Mouse (Mus musculus): ENCODE data around the gene Ebf1. TPM values are rescaled to one million over a fixed set of nuclear protein-coding genes. Genes with fewer than 3 reads are reported as not detected.

The Ebf1 gene
- polyA plus RNA-seq, 1 experiment from 2014 or later: 113 TPM

DNA sequence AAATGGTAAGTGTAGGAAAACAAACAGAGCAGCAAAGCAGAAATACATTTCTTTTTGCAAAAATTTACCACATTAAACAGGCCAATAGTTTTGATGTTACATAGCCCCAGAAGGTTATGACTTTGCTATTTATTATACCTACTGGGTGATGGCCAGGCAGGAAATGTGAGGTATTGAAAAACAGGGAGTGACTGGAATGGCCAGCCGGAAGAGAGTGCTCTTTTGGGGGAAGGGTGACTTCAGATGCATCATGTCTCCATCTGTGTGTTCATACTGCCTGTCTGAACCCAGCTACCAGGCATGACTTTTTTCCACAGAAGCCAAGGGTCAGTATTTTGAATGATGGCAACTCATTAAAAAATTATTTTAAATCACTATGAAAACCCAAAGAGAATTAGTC, 84.7 kb downstream of the Ebf1 start:
- 60% methylated on average over 1 of the region's 1 CpGs for WGBS
- H3K9ac ChIP-seq (ENCODE audit: low read length): no peak overlapping the region
- peaks cover 11% of the 10 kb centered on the region for H3K4me1 ChIP-seq (ENCODE audit: control insufficient read depth, insufficient read depth, low read length)
- H3K4me2 ChIP-seq (ENCODE audit: low read depth): no peak overlapping the region
- H3K27ac ChIP-seq (ENCODE audit: low read depth, low read length): no peak overlapping the region
- H3K4me3 ChIP-seq (ENCODE audit: low read depth, low read length): no peak overlapping the region
- H3K27me3 ChIP-seq (ENCODE audit: control insufficient read depth, insufficient read depth, low read length): no peaks in the 10 kb centered on the region
- no peaks in the 10 kb centered on the region for H3K36me3 ChIP-seq (ENCODE audit: control insufficient read depth, insufficient read depth, low read length)
- no peaks in the 10 kb centered on the region for H3K9me3 ChIP-seq (ENCODE audit: control insufficient read depth, low read length)
- no peak for ATAC-seq (ENCODE audit: insufficient read depth, low FRiP score, low TSS enrichment)
- no peak for DNase-seq (ENCODE audit: low spot score)

DNA sequence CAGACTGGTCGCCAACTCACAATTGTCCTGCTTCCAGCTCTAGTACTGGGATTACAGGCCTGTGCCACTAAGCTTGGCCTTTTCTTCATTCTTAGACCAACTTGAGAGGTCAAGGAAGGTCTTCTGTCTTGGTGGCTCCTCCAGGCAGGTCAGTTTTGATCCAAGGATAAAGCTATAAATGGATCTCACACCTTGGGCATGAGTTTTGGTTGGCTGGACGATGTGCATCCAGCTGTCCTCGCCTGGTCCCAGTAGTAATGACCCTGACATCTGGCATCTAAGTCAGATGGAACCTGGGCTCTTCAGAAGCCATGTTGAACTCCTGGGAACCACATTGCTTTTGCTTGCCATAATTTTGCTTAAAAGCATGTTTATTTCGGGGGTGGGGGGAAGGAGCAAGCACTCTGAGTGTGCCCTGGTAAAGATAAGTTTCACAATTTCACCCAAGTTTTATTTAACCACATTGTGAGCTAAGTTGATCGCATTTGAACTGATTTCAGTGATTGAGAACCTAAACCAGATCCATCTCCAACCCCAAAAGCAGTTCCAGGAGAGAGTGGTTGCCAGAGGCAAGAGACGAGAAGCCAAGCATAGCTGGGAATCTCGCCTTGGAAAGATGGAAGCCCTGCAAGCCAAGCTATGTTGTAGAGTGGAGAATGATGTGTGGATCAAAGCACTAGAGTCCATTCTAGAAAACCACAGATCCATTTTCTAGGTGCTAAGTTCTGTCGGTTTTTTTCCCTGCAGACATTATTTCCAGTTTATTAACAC, 85.8 kb downstream of the Ebf1 start:
- H3K9ac ChIP-seq (ENCODE audit: low read length): no peak overlapping the region
- peaks cover 11% of the 10 kb centered on the region; the same call in 1 of the 2 replicates for H3K4me1 ChIP-seq (ENCODE audit: control insufficient read depth, insufficient read depth, low read length)
- H3K4me2 ChIP-seq (ENCODE audit: low read depth): no peak overlapping the region
- H3K27me3 ChIP-seq (ENCODE audit: control insufficient read depth, insufficient read depth, low read length): no peaks in the 10 kb centered on the region
- 91% methylated on average over 8 of the region's 8 CpGs for WGBS
- ATAC-seq (ENCODE audit: insufficient read depth, low FRiP score, low TSS enrichment) (no peak), DNase-seq (ENCODE audit: low spot score) (no peak)
- no peaks in the 10 kb centered on the region for H3K36me3 ChIP-seq (ENCODE audit: control insufficient read depth, insufficient read depth, low read length)
- H3K27ac ChIP-seq (ENCODE audit: low read depth, low read length): no peak overlapping the region
- no peaks in the 10 kb centered on the region for H3K9me3 ChIP-seq (ENCODE audit: control insufficient read depth, low read length)
- no peak overlapping the region for H3K4me3 ChIP-seq (ENCODE audit: low read depth, low read length)

DNA sequence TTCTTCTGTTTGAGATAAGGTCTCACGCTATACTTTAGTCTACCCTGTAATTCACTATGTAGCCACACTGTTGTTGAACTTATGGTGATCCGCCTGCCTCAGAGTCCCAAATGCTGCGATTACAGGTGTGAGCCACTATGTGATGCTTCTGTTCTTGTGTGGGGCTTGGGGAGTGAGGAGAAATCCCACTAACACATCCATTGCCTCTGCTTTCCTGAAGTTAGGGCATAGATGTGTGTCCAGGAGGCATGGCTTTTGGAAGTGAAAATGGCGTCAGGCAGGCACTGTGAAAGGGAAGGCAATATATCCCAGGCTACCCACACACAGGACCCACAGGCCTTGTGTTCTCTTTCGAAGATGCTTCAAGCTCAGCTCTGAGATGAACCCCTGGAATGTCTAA, 86.8 kb downstream of the Ebf1 start:
- no peak for ATAC-seq (ENCODE audit: insufficient read depth, low FRiP score, low TSS enrichment)
- no peak overlapping the region for H3K4me2 ChIP-seq (ENCODE audit: low read depth)
- 0 out of 2 replicates have a peak, but pooled peaks cover 6% of the 10 kb centered on the region for H3K4me1 ChIP-seq (ENCODE audit: control insufficient read depth, insufficient read depth, low read length)
- no peak overlapping the region for H3K27ac ChIP-seq (ENCODE audit: low read depth, low read length)
- no peaks in the 10 kb centered on the region for H3K36me3 ChIP-seq (ENCODE audit: control insufficient read depth, insufficient read depth, low read length)
- no peaks in the 10 kb centered on the region for H3K9me3 ChIP-seq (ENCODE audit: control insufficient read depth, low read length)
- WGBS: 95% methylated on average over 5 of the region's 5 CpGs
- H3K9ac ChIP-seq (ENCODE audit: low read length): no peak overlapping the region
- H3K27me3 ChIP-seq (ENCODE audit: control insufficient read depth, insufficient read depth, low read length): no peaks in the 10 kb centered on the region
- no peak overlapping the region for H3K4me3 ChIP-seq (ENCODE audit: low read depth, low read length)
- DNase-seq (ENCODE audit: low spot score): no peak

- WGBS: 85% methylated on average over 1 of the region's 1 CpGs
- Histone ChIP-seq H3K27me3 (ENCODE audit: control insufficient read depth, insufficient read depth, low read length) (no peaks in the 10 kb centered on the region), H3K4me2 (ENCODE audit: low read depth) (no peak overlapping the region), H3K9ac (ENCODE audit: low read length) (no peak overlapping the region), H3K4me3 (ENCODE audit: low read depth, low read length) (no peak overlapping the region), H3K36me3 (ENCODE audit: control insufficient read depth, insufficient read depth, low read length) (no peaks in the 10 kb centered on the region), H3K4me1 (ENCODE audit: control insufficient read depth, insufficient read depth, low read length) (0 out of 2 replicates have a peak, but pooled peaks cover 6% of the 10 kb centered on the region), H3K9me3 (ENCODE audit: control insufficient read depth, low read length) (no peaks in the 10 kb centered on the region), H3K27ac (ENCODE audit: low read depth, low read length) (no peak overlapping the region)
- ATAC-seq (ENCODE audit: insufficient read depth, low FRiP score, low TSS enrichment): no peak
- no peak for DNase-seq (ENCODE audit: low spot score)
These were observed 88.7 kb downstream of the Ebf1 start for GRCm38 (mm10) chr11:44705811-44706210.

DNA sequence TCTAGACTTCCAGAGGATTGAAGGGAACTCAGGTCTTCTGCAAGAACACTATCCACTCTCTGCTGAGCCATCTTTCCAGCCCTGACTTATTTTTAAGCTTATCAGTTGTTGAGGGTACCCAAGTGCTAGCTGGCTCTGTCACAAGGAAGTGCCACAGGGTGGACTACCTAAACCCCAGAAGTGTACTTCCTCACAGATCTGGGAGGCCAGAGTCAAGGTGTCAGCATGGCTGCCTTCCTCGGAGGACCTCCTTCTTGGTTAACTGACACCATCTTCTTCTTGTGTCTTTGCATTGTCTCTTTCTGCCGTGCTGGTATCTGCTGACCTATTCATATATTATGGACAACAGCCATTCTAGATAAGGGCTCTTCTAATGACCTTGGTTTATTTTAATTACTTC, 89.3 kb downstream of the Ebf1 start:
- Histone ChIP-seq H3K27me3 (ENCODE audit: control insufficient read depth, insufficient read depth, low read length) (no peaks in the 10 kb centered on the region), H3K4me3 (ENCODE audit: low read depth, low read length) (no peak overlapping the region), H3K4me1 (ENCODE audit: control insufficient read depth, insufficient read depth, low read length) (0 out of 2 replicates have a peak, but pooled peaks cover 6% of the 10 kb centered on the region), H3K4me2 (ENCODE audit: low read depth) (no peak overlapping the region), H3K36me3 (ENCODE audit: control insufficient read depth, insufficient read depth, low read length) (no peaks in the 10 kb centered on the region), H3K27ac (ENCODE audit: low read depth, low read length) (no peak overlapping the region), H3K9ac (ENCODE audit: low read length) (no peak overlapping the region), H3K9me3 (ENCODE audit: control insufficient read depth, low read length) (no peaks in the 10 kb centered on the region)
- DNase-seq (ENCODE audit: low spot score): no peak
- no peak for ATAC-seq (ENCODE audit: insufficient read depth, low FRiP score, low TSS enrichment)
- 88% methylated on average over 2 of the region's 2 CpGs for WGBS

GRCm38 (mm10) chr11:44707381-44708289, 90.5 kb downstream of the Ebf1 start:
- Histone ChIP-seq H3K36me3 (ENCODE audit: control insufficient read depth, insufficient read depth, low read length) (no peaks in the 10 kb centered on the region), H3K27me3 (ENCODE audit: control insufficient read depth, insufficient read depth, low read length) (no peaks in the 10 kb centered on the region), H3K9me3 (ENCODE audit: control insufficient read depth, low read length) (no peaks in the 10 kb centered on the region), H3K4me3 (ENCODE audit: low read depth, low read length) (no peak overlapping the region), H3K9ac (ENCODE audit: low read length) (no peak overlapping the region), H3K27ac (ENCODE audit: low read depth, low read length) (peak overlapping the region; percentile 46; the same call in 1 of the 2 replicates), H3K4me1 (ENCODE audit: control insufficient read depth, insufficient read depth, low read length) (0 out of 2 replicates have a peak, but pooled peaks cover 6% of the 10 kb centered on the region), H3K4me2 (ENCODE audit: low read depth) (peak overlapping the region; percentile 28; the same call in 1 of the 2 replicates)
- ATAC-seq (ENCODE audit: insufficient read depth, low FRiP score, low TSS enrichment) (no peak), DNase-seq (ENCODE audit: low spot score) (peak; percentile 42)
- 11% methylated on average over 13 of the region's 13 CpGs for WGBS

DNA sequence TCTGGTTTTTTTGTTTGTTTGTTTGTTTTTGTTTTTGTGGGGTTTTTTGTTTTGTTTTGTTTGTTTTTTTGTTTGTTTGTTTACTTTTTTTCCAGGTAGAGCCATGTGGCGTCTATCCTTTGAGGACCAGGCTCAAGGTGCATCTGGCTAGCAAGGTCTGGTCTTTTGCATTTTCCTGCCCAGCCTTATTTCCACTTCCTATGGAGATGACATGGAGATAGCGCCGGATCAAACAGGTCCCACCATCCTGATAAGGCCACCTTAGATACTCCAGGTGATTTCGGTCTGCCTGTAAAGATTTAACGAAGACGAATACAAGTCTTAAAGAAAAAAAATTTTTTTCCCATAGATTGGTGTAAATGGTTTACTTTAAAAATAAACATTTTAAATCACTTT, 91.2 kb downstream of the Ebf1 start:
- Histone ChIP-seq H3K9ac (ENCODE audit: low read length) (no peak overlapping the region), H3K27me3 (ENCODE audit: control insufficient read depth, insufficient read depth, low read length) (no peaks in the 10 kb centered on the region), H3K4me3 (ENCODE audit: low read depth, low read length) (no peak overlapping the region), H3K4me1 (ENCODE audit: control insufficient read depth, insufficient read depth, low read length) (0 out of 2 replicates have a peak, but pooled peaks cover 6% of the 10 kb centered on the region), H3K27ac (ENCODE audit: low read depth, low read length) (no peak overlapping the region), H3K9me3 (ENCODE audit: control insufficient read depth, low read length) (no peaks in the 10 kb centered on the region), H3K4me2 (ENCODE audit: low read depth) (no peak overlapping the region), H3K36me3 (ENCODE audit: control insufficient read depth, insufficient read depth, low read length) (no peaks in the 10 kb centered on the region)
- DNase-seq (ENCODE audit: low spot score) (no peak), ATAC-seq (ENCODE audit: insufficient read depth, low FRiP score, low TSS enrichment) (no peak)
- WGBS: 73% methylated on average over 6 of the region's 6 CpGs

DNA sequence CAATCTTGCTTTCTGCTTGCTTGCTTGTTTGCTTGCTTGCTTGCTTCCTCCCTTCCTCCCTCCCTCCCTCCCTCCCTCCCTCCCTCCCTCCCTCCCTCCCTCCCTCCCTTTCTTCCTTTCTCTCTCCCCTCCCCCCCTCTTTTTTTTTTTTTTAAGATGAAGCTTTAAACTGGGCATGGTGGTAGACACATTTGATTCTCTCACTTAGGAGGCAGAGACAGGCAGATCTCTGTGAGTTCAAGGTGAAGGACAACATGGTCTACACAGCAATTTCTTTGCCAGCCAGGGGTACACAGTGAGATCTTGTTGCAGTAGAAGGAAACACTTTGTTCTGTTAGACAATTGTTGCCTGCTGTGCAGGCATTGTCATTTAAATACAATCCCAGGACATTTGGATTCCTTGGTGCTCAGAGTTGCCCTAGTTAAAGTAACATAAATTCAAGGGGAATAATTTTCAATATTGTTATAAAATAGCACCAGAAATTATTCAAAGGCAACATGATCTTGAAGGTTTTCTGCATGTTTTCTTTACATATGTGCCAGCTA, 92.0 kb downstream of the Ebf1 start:
- DNase-seq (ENCODE audit: low spot score) (no peak), ATAC-seq (ENCODE audit: insufficient read depth, low FRiP score, low TSS enrichment) (no peak)
- no peaks in the 10 kb centered on the region for H3K9me3 ChIP-seq (ENCODE audit: control insufficient read depth, low read length)
- no peak overlapping the region for H3K4me3 ChIP-seq (ENCODE audit: low read depth, low read length)
- H3K9ac ChIP-seq (ENCODE audit: low read length): no peak overlapping the region
- H3K27me3 ChIP-seq (ENCODE audit: control insufficient read depth, insufficient read depth, low read length): no peaks in the 10 kb centered on the region
- no peak overlapping the region for H3K27ac ChIP-seq (ENCODE audit: low read depth, low read length)
- no peak overlapping the region for H3K4me2 ChIP-seq (ENCODE audit: low read depth)
- H3K4me1 ChIP-seq (ENCODE audit: control insufficient read depth, insufficient read depth, low read length): 0 out of 2 replicates have a peak, but pooled peaks cover 6% of the 10 kb centered on the region
- H3K36me3 ChIP-seq (ENCODE audit: control insufficient read depth, insufficient read depth, low read length): no peaks in the 10 kb centered on the region
